Mouse (Mus musculus) megakaryocyte, embryonic 14.5 days (primary cell): ENCODE data around the gene Zfp804a. TPM values are rescaled to one million over a fixed set of nuclear protein-coding genes. Genes with fewer than 3 reads are reported as not detected.

ENCODE experiments used
- H3K27me3 ChIP-seq: replicated peaks from 2 replicates; pipeline ENCODE3; 2012; ENCODE audit warnings: inconsistent platforms
- H3K36me3 ChIP-seq: replicated peaks from 2 replicates; pipeline ENCODE3; 2012; ENCODE audit warnings: low read length, inconsistent platforms, mixed read lengths
- H3K4me1 ChIP-seq: 2 replicates; pipeline ENCODE4 v1.6.1; 2012; ENCODE audit warnings: inconsistent platforms
- H3K4me3 ChIP-seq: replicated peaks from 2 replicates; pipeline ENCODE3; 2012; ENCODE audit warnings: moderate library complexity, mild to moderate bottlenecking, inconsistent platforms
- H3K9me3 ChIP-seq: 2 replicates; pipeline ENCODE4 v1.6.1; 2012; ENCODE audit warnings: inconsistent platforms
- FLI1 ChIP-seq: IDR thresholded peaks from 2 replicates; pipeline ENCODE4 v1.6.1; 2012; ENCODE audit warnings: low read length, inconsistent platforms, mixed read lengths
- GATA1 ChIP-seq: IDR thresholded peaks from 3 replicates; pipeline ENCODE4 v1.6.1; 2012; ENCODE audit warnings: mixed read lengths, low read length, inconsistent platforms, borderline replicate concordance
- polyA plus RNA-seq: library from polyadenylated mRNA; stranded (reverse); fragments of >175 nt; gene quantifications from 2 replicates; pipeline ENCODE4 v1.2.3, GENCODE M21; 2012; ENCODE audit warnings: low replicate concordance; ENCODE audit not compliant: insufficient read depth

Gene Zfp804a
- polyA plus RNA-seq, 1 experiment = not detected

GRCm38 (mm10) chr2:82246020-82246419 is 193.0 kb downstream of the Zfp804a start:
- Histone ChIP-seq H3K4me3 (no peak overlapping the region), H3K36me3 (no peaks in the 10 kb centered on the region), H3K4me1 (no peaks in the 10 kb centered on the region), H3K9me3 (no peaks in the 10 kb centered on the region), H3K27me3 (no peaks in the 10 kb centered on the region)
- TF ChIP-seq GATA1 (no peak), FLI1 (no peak)

GRCm38 (mm10) chr2:82246902-82247522 is 194.0 kb downstream of the Zfp804a start:
- H3K4me3 ChIP-seq = no peak overlapping the region
- no peaks in the 10 kb centered on the region for H3K4me1 ChIP-seq
- no peaks in the 10 kb centered on the region for H3K27me3 ChIP-seq
- H3K9me3 ChIP-seq = no peaks in the 10 kb centered on the region
- no peaks in the 10 kb centered on the region for H3K36me3 ChIP-seq
- TF ChIP-seq GATA1 (no peak), FLI1 (no peak)

DNA sequence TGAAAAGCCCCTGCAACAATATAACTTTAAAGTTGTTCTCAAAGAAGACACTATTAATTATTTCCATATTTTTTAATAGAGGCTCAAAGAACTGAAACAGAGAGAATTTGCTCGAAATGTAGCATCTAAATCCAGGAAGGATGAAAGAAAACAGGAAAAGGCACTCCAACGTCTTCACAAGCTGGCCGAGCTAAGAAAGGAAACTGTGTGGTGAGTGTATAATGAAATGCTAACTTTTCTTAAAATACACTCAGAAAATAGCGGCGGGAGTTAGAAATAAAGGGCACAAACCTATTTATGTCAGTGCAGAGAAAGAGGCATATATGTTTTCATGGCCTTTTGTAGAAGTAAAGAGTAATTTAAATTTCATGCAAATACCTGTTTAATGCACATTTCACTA is 200.4 kb downstream of the Zfp804a start:
- TF ChIP-seq FLI1 (no peak), GATA1 (no peak)
- H3K36me3 ChIP-seq = no peaks in the 10 kb centered on the region
- 0 out of 2 replicates have a peak, but pooled peaks cover 4% of the 10 kb centered on the region for H3K9me3 ChIP-seq
- H3K4me1 ChIP-seq = no peaks in the 10 kb centered on the region
- no peak overlapping the region for H3K4me3 ChIP-seq
- H3K27me3 ChIP-seq = no peaks in the 10 kb centered on the region

DNA sequence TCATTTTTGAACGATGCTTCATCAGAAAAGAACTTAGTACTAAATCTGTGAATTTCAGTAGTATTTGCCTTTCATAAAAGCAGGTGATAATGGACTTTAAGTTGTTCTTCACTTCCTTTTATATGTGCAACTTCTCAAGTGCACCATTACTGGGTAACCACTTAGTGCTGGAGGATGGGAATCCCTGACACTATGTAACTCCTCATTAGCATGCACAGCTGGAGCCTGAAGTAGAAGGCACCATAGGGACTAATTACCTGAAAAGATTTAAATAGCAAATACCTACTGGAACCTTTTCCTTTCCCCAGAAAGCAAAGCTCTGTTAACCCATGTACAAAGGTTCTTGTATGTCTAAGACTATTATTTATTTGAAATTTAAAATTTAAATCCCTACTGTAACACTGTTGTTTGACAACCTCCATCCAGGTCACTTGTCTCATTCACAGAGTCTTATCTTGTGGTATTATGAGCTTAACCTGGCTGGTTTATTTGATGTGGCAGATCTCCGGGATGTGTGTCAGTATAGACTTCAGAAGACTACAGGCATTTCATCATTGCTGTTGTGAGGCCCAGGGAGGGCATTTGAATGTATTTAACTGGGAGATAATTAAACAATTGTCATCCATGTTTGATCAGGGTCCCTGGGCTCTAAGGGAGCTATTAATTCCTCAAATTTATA is 229.7 kb downstream of the Zfp804a start:
- H3K36me3 ChIP-seq = no peaks in the 10 kb centered on the region
- no peaks in the 10 kb centered on the region for H3K27me3 ChIP-seq
- H3K4me1 ChIP-seq = no peaks in the 10 kb centered on the region
- no peak overlapping the region for H3K4me3 ChIP-seq
- TF ChIP-seq FLI1 = no peak
- TF ChIP-seq GATA1 = no peak
- no peaks in the 10 kb centered on the region for H3K9me3 ChIP-seq

GRCm38 (mm10) chr2:82294932-82295493 is 242.0 kb downstream of the Zfp804a start:
- Histone ChIP-seq H3K4me1 (no peaks in the 10 kb centered on the region), H3K27me3 (no peaks in the 10 kb centered on the region), H3K36me3 (no peaks in the 10 kb centered on the region), H3K4me3 (no peak overlapping the region), H3K9me3 (no peaks in the 10 kb centered on the region)
- TF ChIP-seq FLI1 = no peak
- no peak for TF ChIP-seq GATA1
